Mouse (Mus musculus) thymus, adult 2 months (tissue): ENCODE measurements around the gene Gpr1. TPM values are rescaled to one million over a fixed set of nuclear protein-coding genes. Genes with fewer than 3 reads are reported as not detected.
"Not testable (repeated sequence)": the region's sequence is repeated elsewhere in the genome, so short reads cannot be mapped to it uniquely, and the experiment has no call there.

Source experiments
- DNase-seq: peaks from one replicate; pipeline ENCODE4 v3.0.0; 2021
- H3K27ac ChIP-seq: fragments of 200-500 bp; 2 replicates; pipeline ENCODE4 v1.5.1; 2012; ENCODE audit warnings: low read length, control low read depth; ENCODE audit not compliant: control insufficient read depth, insufficient read depth
- H3K27me3 ChIP-seq: fragments of 200-500 bp; 2 replicates; pipeline ENCODE4 v1.6.1; 2012; ENCODE audit warnings: mild to moderate bottlenecking, low read length, moderate library complexity, mixed read lengths; ENCODE audit not compliant: control insufficient read depth, insufficient read depth
- H3K36me3 ChIP-seq: fragments of 200-500 bp; 2 replicates; pipeline ENCODE4 v1.6.1; 2012; ENCODE audit warnings: mild to moderate bottlenecking, low read length, moderate library complexity; ENCODE audit not compliant: control insufficient read depth, insufficient read depth
- H3K4me1 ChIP-seq: fragments of 200-500 bp; replicated peaks from 2 replicates; pipeline ENCODE4 v1.6.1; 2012; ENCODE audit warnings: low read length; ENCODE audit not compliant: control insufficient read depth, insufficient read depth
- H3K4me3 ChIP-seq: fragments of 200-500 bp; 2 replicates; pipeline ENCODE4 v1.5.1; 2012; ENCODE audit warnings: mild to moderate bottlenecking, low read length, control low read depth, moderate library complexity; ENCODE audit not compliant: control insufficient read depth, insufficient read depth
- CTCF ChIP-seq: fragments of 200-500 bp; IDR thresholded peaks from 2 replicates; pipeline ENCODE4 v1.5.1; 2012; ENCODE audit warnings: mild to moderate bottlenecking, control low read depth, low read length, moderate library complexity, borderline replicate concordance; ENCODE audit not compliant: control insufficient read depth, poor library complexity, insufficient read depth; ENCODE audit errors: extremely low read depth
- POLR2A ChIP-seq: fragments of 200-500 bp; IDR thresholded peaks from 2 replicates; pipeline ENCODE4 v1.6.1; 2012; ENCODE audit warnings: mild to moderate bottlenecking, low read length, control low read depth, moderate library complexity; ENCODE audit not compliant: control insufficient read depth, poor library complexity, insufficient read depth; ENCODE audit errors: extremely low read depth
- WGBS: fragments of 180-500 bp; shearing (Covaris S2); methylation state at CpG from one replicate; pipeline ENCODE4 v1.1.7; 2018; 5-methylcytosine and 5-hydroxymethylcytosine counted together
- polyA plus RNA-seq: library from polyadenylated mRNA; depleted of rRNA; stranded (reverse); fragments of >200 nt; gene quantifications from 2 replicates; pipeline ENCODE4 v1.2.3, GENCODE M21; 2012

Gene Gpr1
- polyA plus RNA-seq, 1 experiment, result 1.0 TPM

- no peaks in the 10 kb centered on the region for H3K27me3 ChIP-seq
- no peak for TF ChIP-seq POLR2A
- no peak for TF ChIP-seq CTCF
- H3K4me1 ChIP-seq, result peaks cover 5% of the 10 kb centered on the region
- WGBS, result 96% methylated on average over 5 of the region's 5 CpGs
- no peak overlapping the region for H3K4me3 ChIP-seq
- no peak for DNase-seq
- H3K36me3 ChIP-seq, result peaks cover 14% of the 10 kb centered on the region
- H3K27ac ChIP-seq, result no peak overlapping the region
Measured at GRCm38 (mm10) chr1:63182212-63182611, 32.1 kb downstream of the Gpr1 start.

GRCm38 (mm10) chr1:63181480-63181879 is 32.9 kb downstream of the Gpr1 start:
- no peak overlapping the region for H3K27ac ChIP-seq
- H3K27me3 ChIP-seq, result no peaks in the 10 kb centered on the region
- WGBS, result 97% methylated on average over 1 of the region's 1 CpGs
- peaks cover 14% of the 10 kb centered on the region for H3K36me3 ChIP-seq
- TF ChIP-seq POLR2A (no peak), CTCF (no peak)
- H3K4me3 ChIP-seq, result no peak overlapping the region
- peaks cover 5% of the 10 kb centered on the region for H3K4me1 ChIP-seq
- no peak for DNase-seq

GRCm38 (mm10) chr1:63181019-63181418 is 33.3 kb downstream of the Gpr1 start:
- DNase-seq, result peak; percentile 92
- Histone ChIP-seq H3K36me3 (peaks cover 14% of the 10 kb centered on the region), H3K27me3 (no peaks in the 10 kb centered on the region), H3K4me3 (no peak overlapping the region), H3K4me1 (peaks cover 5% of the 10 kb centered on the region), H3K27ac (no peak overlapping the region)
- TF ChIP-seq CTCF (peak; percentile 86; the same call in 1 of the 2 replicates), POLR2A (no peak)
- 8% methylated on average over 3 of the region's 3 CpGs for WGBS

GRCm38 (mm10) chr1:63180575-63180974 is 33.8 kb downstream of the Gpr1 start:
- WGBS, result 90% methylated on average over 4 of the region's 4 CpGs
- H3K4me1 ChIP-seq, result not testable (repeated sequence)

GRCm38 (mm10) chr1:63180122-63180521 is 34.2 kb downstream of the Gpr1 start:
- Histone ChIP-seq H3K4me1 (peaks cover 9% of the 10 kb centered on the region), H3K27me3 (no peaks in the 10 kb centered on the region), H3K4me3 (no peak overlapping the region), H3K36me3 (peaks cover 14% of the 10 kb centered on the region), H3K27ac (no peak overlapping the region)
- TF ChIP-seq POLR2A, result no peak
- no peak for TF ChIP-seq CTCF
- 98% methylated on average over 4 of the region's 4 CpGs for WGBS
- no peak for DNase-seq

More at GRCm38 (mm10) chr1:63180575-63180974, 33.8 kb downstream of the Gpr1 start:
- not testable (repeated sequence) for H3K27ac ChIP-seq, H3K27me3 ChIP-seq, H3K4me3 ChIP-seq, DNase-seq
- peaks cover 14% of the 10 kb centered on the region for H3K36me3 ChIP-seq

- peaks cover 9% of the 10 kb centered on the region for H3K4me1 ChIP-seq
- no peak overlapping the region for H3K4me3 ChIP-seq
- 72% methylated on average over 3 of the region's 3 CpGs for WGBS
- no peak for DNase-seq
- no peak overlapping the region for H3K27ac ChIP-seq
- TF ChIP-seq CTCF, result no peak
- no peak for TF ChIP-seq POLR2A
- H3K36me3 ChIP-seq, result peaks cover 14% of the 10 kb centered on the region
- no peaks in the 10 kb centered on the region for H3K27me3 ChIP-seq
Measured at GRCm38 (mm10) chr1:63178308-63178707, 36.0 kb downstream of the Gpr1 start.

GRCm38 (mm10) chr1:63176604-63177421 is 37.5 kb downstream of the Gpr1 start, which contains the start of the genes Eef1b2 and Ndufs1:
Eef1b2 (plus strand) TSS chr1:63176825.
Ndufs1 (minus strand) TSS chr1:63176833.
- peaks cover 9% of the 10 kb centered on the region for H3K4me1 ChIP-seq
- DNase-seq, result peak; percentile 99
- peaks cover 14% of the 10 kb centered on the region for H3K36me3 ChIP-seq
- TF ChIP-seq CTCF, result peak; percentile 41; the same call in 1 of the 2 replicates
- peak; percentile 51; the same call in 1 of the 2 replicates for TF ChIP-seq POLR2A
- H3K27me3 ChIP-seq, result no peaks in the 10 kb centered on the region
- under 1% methylated on average over 72 of the region's 72 CpGs for WGBS
- H3K4me3 ChIP-seq, result peak within 1 kb of the TSS; percentile 83
- peak within 1 kb of the TSS; percentile 51 for H3K27ac ChIP-seq
